Mouse (Mus musculus) CH12.LX (cell line): ENCODE results near the gene Gch1. TPM values are rescaled to one million over a fixed set of nuclear protein-coding genes. Genes with fewer than 3 reads are reported as not detected.
A peak's percentile ranks its signal among the peaks of the same experiment; 100 is the strongest.

Experiments
- DNase-seq: peaks from one replicate; pipeline ENCODE4 v3.0.0-alpha.2; 2013; ENCODE audit errors: extremely low read depth
- H3K27ac ChIP-seq: 2 replicates; pipeline ENCODE4 v1.5.1; 2012; ENCODE audit warnings: low read depth, mild to moderate bottlenecking, control low read depth, moderate library complexity; ENCODE audit not compliant: insufficient read depth
- H3K27me3 ChIP-seq: replicated peaks from 2 replicates; pipeline ENCODE3; 2012; ENCODE audit warnings: inconsistent platforms
- H3K36me3 ChIP-seq, 2 experiments: replicated peaks in 1 of 2; 2 replicates each; pipeline versions ENCODE3 to v1.6.1; 2012; ENCODE audit warnings: inconsistent platforms in 1 of 2, low read length in 1 of 2, mild to moderate bottlenecking in 1 of 2, mixed read lengths in 1 of 2, moderate library complexity in 1 of 2; ENCODE audit not compliant: control insufficient read depth in 1 of 2, insufficient read depth in 1 of 2
- H3K4me1 ChIP-seq, 2 experiments: 2 replicates each; pipeline ENCODE4 v1.6.1; 2012; ENCODE audit warnings: inconsistent platforms in 1 of 2, moderate library complexity in 1 of 2; ENCODE audit not compliant: insufficient read depth in 2 of 2, control insufficient read depth in 1 of 2
- H3K4me2 ChIP-seq: 2 replicates; pipeline ENCODE4 v1.6.1; 2012; ENCODE audit warnings: low read depth, mild to moderate bottlenecking, control low read depth; ENCODE audit not compliant: poor library complexity, insufficient read depth, severe bottlenecking
- H3K4me3 ChIP-seq, 3 experiments: fragments of 150-350 bp in 1 of 3; sonication (generic) in 1 of 3; replicated peaks in 1 of 3; 2 replicates each; pipeline versions ENCODE3 to v1.5.1; 2011 to 2012; ENCODE audit warnings: low read depth in 2 of 3, low read length in 2 of 3, mild to moderate bottlenecking in 2 of 3, moderate library complexity in 2 of 3, control low read depth in 1 of 3, improper control_type of control experiment in 1 of 3, inconsistent platforms in 1 of 3, mixed read lengths in 1 of 3; ENCODE audit not compliant: poor library complexity in 1 of 3
- H3K79me2 ChIP-seq: replicated peaks from 2 replicates; pipeline ENCODE4 v1.6.1; 2012; ENCODE audit warnings: mild to moderate bottlenecking, moderate library complexity; ENCODE audit not compliant: control insufficient read depth, poor library complexity, insufficient read depth, severe bottlenecking; ENCODE audit errors: extremely low read depth
- H3K9ac ChIP-seq: 2 replicates; pipeline ENCODE4 v1.6.1; 2012; ENCODE audit warnings: low read depth, mild to moderate bottlenecking, control low read depth, moderate library complexity; ENCODE audit not compliant: insufficient read depth
- H3K9me3 ChIP-seq: replicated peaks from 2 replicates; pipeline ENCODE3; 2012; ENCODE audit warnings: low read length, inconsistent platforms, mixed read lengths
- BHLHE40 ChIP-seq: IDR thresholded peaks from 2 replicates; pipeline ENCODE4 v1.6.1; 2011; ENCODE audit warnings: mild to moderate bottlenecking, low read depth, low read length, improper control_type of control experiment
- CHD1 ChIP-seq: IDR thresholded peaks from 2 replicates; pipeline ENCODE4 v1.6.1; 2012; ENCODE audit warnings: low read depth, low read length, improper control_type of control experiment, inconsistent platforms
- CHD2 ChIP-seq: IDR thresholded peaks from 2 replicates; pipeline ENCODE4 v1.6.1; 2011; ENCODE audit warnings: low read length, improper control_type of control experiment
- ETS1 ChIP-seq: conservative IDR thresholded peaks from 2 replicates; pipeline ENCODE4 v1.6.1; 2012; ENCODE audit warnings: low read depth, mild to moderate bottlenecking, inconsistent platforms, low read length, improper control_type of control experiment, moderate library complexity
- GABPA ChIP-seq: IDR thresholded peaks from 2 replicates; pipeline ENCODE4 v1.6.1; 2012; ENCODE audit warnings: low read depth, low read length, improper control_type of control experiment, inconsistent platforms; ENCODE audit not compliant: insufficient replicate concordance
- HCFC1 ChIP-seq: IDR thresholded peaks from 2 replicates; pipeline ENCODE4 v1.6.1; 2012; ENCODE audit warnings: low read depth, mild to moderate bottlenecking, inconsistent platforms, low read length, improper control_type of control experiment
- IRF4 ChIP-seq: IDR thresholded peaks from 2 replicates; pipeline ENCODE4 v1.6.1; 2014; ENCODE audit warnings: low read depth, mild to moderate bottlenecking, inconsistent platforms, low read length, improper control_type of control experiment
- JUN ChIP-seq: IDR thresholded peaks from 2 replicates; pipeline ENCODE4 v1.6.1; 2011; ENCODE audit warnings: low read depth, mild to moderate bottlenecking, low read length, improper control_type of control experiment, moderate library complexity; ENCODE audit not compliant: insufficient read depth
- MAX ChIP-seq: IDR thresholded peaks from 2 replicates; pipeline ENCODE4 v1.6.1; 2011; ENCODE audit warnings: low read length, improper control_type of control experiment
- MAZ ChIP-seq: IDR thresholded peaks from 2 replicates; pipeline ENCODE4 v1.6.1; 2012; ENCODE audit warnings: low read depth, mild to moderate bottlenecking, inconsistent platforms, low read length, improper control_type of control experiment, moderate library complexity
- MEF2A ChIP-seq: IDR thresholded peaks from 2 replicates; pipeline ENCODE4 v1.6.1; 2014; ENCODE audit warnings: low read depth, mild to moderate bottlenecking, inconsistent platforms, low read length, improper control_type of control experiment, borderline replicate concordance
- MYC ChIP-seq: IDR thresholded peaks from 2 replicates; pipeline ENCODE4 v1.6.1; 2011; ENCODE audit warnings: low read depth, mild to moderate bottlenecking, improper control_type of control experiment, low read length
- NRF1 ChIP-seq: IDR thresholded peaks from 2 replicates; pipeline ENCODE4 v1.6.1; 2014; ENCODE audit warnings: low read depth, mild to moderate bottlenecking, inconsistent platforms, low read length, improper control_type of control experiment, moderate library complexity
- POLR2AphosphoS2 ChIP-seq: IDR thresholded peaks from 2 replicates; pipeline ENCODE4 v1.6.1; 2011; ENCODE audit warnings: low read depth, low read length, improper control_type of control experiment
- RCOR1 ChIP-seq: conservative IDR thresholded peaks from 2 replicates; pipeline ENCODE4 v1.6.1; 2012; ENCODE audit warnings: low read depth, mild to moderate bottlenecking, inconsistent platforms, low read length, improper control_type of control experiment
- SIN3A ChIP-seq: IDR thresholded peaks from 2 replicates; pipeline ENCODE4 v1.6.1; 2012; ENCODE audit warnings: low read length, improper control_type of control experiment, inconsistent platforms
- TBP ChIP-seq: conservative IDR thresholded peaks from 2 replicates; pipeline ENCODE4 v1.6.1; 2011; ENCODE audit warnings: low read depth, low read length, improper control_type of control experiment
- TCF12 ChIP-seq: IDR thresholded peaks from 2 replicates; pipeline ENCODE4 v1.6.1; 2014; ENCODE audit warnings: low read depth, mild to moderate bottlenecking, inconsistent platforms, low read length, improper control_type of control experiment
- UBTF ChIP-seq: IDR thresholded peaks from 2 replicates; pipeline ENCODE4 v1.6.1; 2012; ENCODE audit warnings: low read depth, mild to moderate bottlenecking, inconsistent platforms, low read length, improper control_type of control experiment, moderate library complexity
- USF1 ChIP-seq: IDR thresholded peaks from 2 replicates; pipeline ENCODE4 v1.6.1; 2014; ENCODE audit warnings: low read depth, mild to moderate bottlenecking, inconsistent platforms, low read length, improper control_type of control experiment
- USF2 ChIP-seq: conservative IDR thresholded peaks from 2 replicates; pipeline ENCODE4 v1.6.1; 2011; ENCODE audit warnings: low read depth, low read length, improper control_type of control experiment
- ZKSCAN1 ChIP-seq: IDR thresholded peaks from 2 replicates; pipeline ENCODE4 v1.6.1; 2012; ENCODE audit warnings: low read depth, inconsistent platforms, low read length, improper control_type of control experiment, borderline replicate concordance
- ZMIZ1 ChIP-seq: IDR thresholded peaks from 2 replicates; pipeline ENCODE4 v1.6.1; 2012; ENCODE audit warnings: low read depth, mild to moderate bottlenecking, inconsistent platforms, low read length, improper control_type of control experiment
- dilution Hi-C: fragments of 300-500 bp; cut with MboI; formaldehyde crosslinking; loops from 2 replicates; pipeline ENCODE4 v1.14.3; 2020; ENCODE audit warnings: low sequenced_read_pairs; ENCODE audit not compliant: extremely low pct_unique_long_range_greater_than_20kb, extremely low pct_ligation_motif_present
- in situ Hi-C: fragments of 300-500 bp; cut with MboI; formaldehyde crosslinking; loops from 3 replicates; pipeline ENCODE4 v1.14.3; 2019; ENCODE audit warnings: low sequenced_read_pairs, low pct_ligation_motif_present, low pct_unique_long_range_greater_than_20kb, mixed read lengths
- polyA plus RNA-seq: library from polyadenylated mRNA; unstranded; fragments of >175 nt; gene quantifications from 2 replicates; pipeline ENCODE4 v1.2.1, GENCODE M21; 2012; ENCODE audit warnings: low read depth; ENCODE audit not compliant: insufficient read length
- total RNA-seq, 2 experiments: library from RNA; depleted of rRNA; stranded (reverse); fragments of 300-350 nt in 1 of 2; fragments of >200 nt in 1 of 2; gene quantifications; 2 replicates each; pipeline ENCODE4 v1.2.3; 2012 to 2014

The Gch1 gene
- total and polyA plus RNA-seq, 3 experiments: 5.7 to 6.5 (median 5.7) TPM

- TF ChIP-seq ZMIZ1 (0 out of 2 replicates have a peak, but pooled peaks have one; percentile 29), TBP (0 out of 2 replicates have a peak, but pooled peaks have one; percentile 27), MYC (0 out of 2 replicates have a peak, but pooled peaks have one; percentile 60), GABPA (no peak), CHD1 (no peak), MAZ (no peak), USF2 (no peak)
Measured at GRCm38 (mm10) chr14:47165741-47166140, 23.5 kb downstream of the Gch1 start (continued).

DNA sequence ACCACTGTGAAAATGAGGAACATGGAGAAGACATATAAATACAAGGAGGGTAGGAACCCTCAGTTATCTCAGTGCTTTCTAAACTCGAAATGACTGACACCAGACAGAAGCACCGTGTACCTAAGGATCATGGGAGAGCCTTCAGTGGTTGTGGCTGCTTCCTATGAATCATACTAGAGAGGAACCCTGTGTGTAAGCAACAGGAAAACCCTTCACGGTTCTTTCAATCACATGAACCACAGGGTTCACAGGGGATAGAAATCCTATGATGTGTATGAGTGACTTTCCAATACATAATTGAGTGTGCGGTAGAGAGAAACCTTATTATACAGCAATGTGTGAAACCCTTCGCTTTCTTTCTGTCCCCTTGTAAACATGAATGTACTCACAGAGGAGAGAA is 24.1 kb downstream of the Gch1 start:
- Histone ChIP-seq H3K36me3 (peaks cover 0 to 42% of the 10 kb centered on the region in 2 experiments), H3K4me1 (peaks cover 10 to 51% of the 10 kb centered on the region in 2 experiments), H3K27ac (no peak overlapping the region), H3K4me3 (peak overlapping the region in 1 of 3 experiments; percentile 45), H3K9ac (peak overlapping the region; percentile 45), H3K79me2 (no peaks in the 10 kb centered on the region), H3K27me3 (no peaks in the 10 kb centered on the region), H3K9me3 (no peaks in the 10 kb centered on the region), H3K4me2 (peak overlapping the region; percentile 65; the same call in 1 of the 2 replicates)
- in situ Hi-C loops: no loop called here
- DNase-seq: peak; percentile 69
- no peak for TF ChIP-seq IRF4
- TF ChIP-seq ETS1: peak; percentile 58; the same call in 1 of the 2 replicates
- peak; percentile 46; the same call in 1 of the 2 replicates for TF ChIP-seq BHLHE40
- dilution Hi-C loops: no loop called here

DNA sequence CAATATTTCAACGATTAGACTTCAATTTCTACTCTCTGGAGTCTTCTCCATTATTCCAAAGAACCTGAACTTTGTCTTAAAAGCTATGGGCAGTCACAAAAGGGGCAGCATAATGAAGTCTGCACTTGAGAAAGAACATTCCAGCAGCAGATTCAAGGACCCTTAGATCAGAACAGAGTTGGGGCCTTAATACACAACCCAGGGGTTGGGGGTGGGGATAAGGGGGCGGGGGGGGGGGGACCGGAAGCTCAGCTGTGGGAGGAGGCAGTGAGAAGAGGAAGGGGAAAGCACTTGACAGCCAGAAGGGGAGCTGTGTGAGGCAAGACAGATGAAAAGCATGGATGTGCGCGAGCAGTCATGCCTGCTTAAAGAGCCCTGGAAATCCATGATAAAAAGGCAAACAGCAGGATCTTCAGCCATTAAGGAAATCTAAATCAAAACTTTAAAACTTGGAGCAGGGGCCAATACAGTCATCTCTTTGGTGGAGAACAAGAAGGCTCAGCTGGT is 27.2 kb downstream of the Gch1 start:
- in situ Hi-C loops: no loop called here
- no peaks in the 10 kb centered on the region for H3K9me3 ChIP-seq
- H3K79me2 ChIP-seq: no peaks in the 10 kb centered on the region
- no peak for TF ChIP-seq ETS1
- no peak for TF ChIP-seq SIN3A
- TF ChIP-seq BHLHE40: no peak
- TF ChIP-seq MEF2A: no peak
- TF ChIP-seq UBTF: no peak
- TF ChIP-seq USF1: no peak
- no peak for TF ChIP-seq IRF4
- TF ChIP-seq RCOR1: no peak
- no peak for TF ChIP-seq MAZ
- no peak for TF ChIP-seq TCF12
- TF ChIP-seq NRF1: no peak
- TF ChIP-seq CHD2: no peak
- no peak for TF ChIP-seq MAX
- TF ChIP-seq POLR2AphosphoS2: no peak
- no peak for TF ChIP-seq HCFC1
- TF ChIP-seq ZKSCAN1: no peak
- no peak for TF ChIP-seq JUN
- TF ChIP-seq, all 38 proteins: peak for 0
- H3K4me3 ChIP-seq: no peak overlapping the region
- DNase-seq: no peak
- H3K4me2 ChIP-seq: no peak overlapping the region
- no peak overlapping the region for H3K27ac ChIP-seq
- dilution Hi-C loops: no loop called here
- peaks cover 10 to 45% of the 10 kb centered on the region in 2 experiments for H3K4me1 ChIP-seq
- no peaks in the 10 kb centered on the region for H3K27me3 ChIP-seq
- H3K36me3 ChIP-seq: peaks cover 0 to 49% of the 10 kb centered on the region in 2 experiments
- H3K9ac ChIP-seq: no peak overlapping the region
